Mouse (Mus musculus) E14TG2a.4 (cell line): ENCODE results near the gene Gpr146.
"Not testable (repeated sequence)": the region's sequence is repeated elsewhere in the genome, so short reads cannot be mapped to it uniquely, and the experiment has no call there.

Experiments
- H3K27me3 ChIP-seq: 2 replicates; pipeline ENCODE4 v1.6.1; 2014; ENCODE audit warnings: low read length, control low read depth; ENCODE audit not compliant: insufficient read depth
- H3K36me3 ChIP-seq: 2 replicates; pipeline ENCODE4 v1.6.1; 2014; ENCODE audit warnings: low read length, control low read depth; ENCODE audit not compliant: insufficient read depth
- H3K4me1 ChIP-seq: replicated peaks from 2 replicates; pipeline ENCODE4 v1.6.1; 2014; ENCODE audit warnings: low read depth, low read length, control low read depth
- H3K4me3 ChIP-seq: replicated peaks from 2 replicates; pipeline ENCODE4 v1.5.1; 2014; ENCODE audit warnings: mild to moderate bottlenecking, low read length
- H3K9me3 ChIP-seq: 2 replicates; pipeline ENCODE4 v1.6.1; 2014; ENCODE audit warnings: low read length, control low read depth
- CTCF ChIP-seq: conservative IDR thresholded peaks from 2 replicates; pipeline ENCODE4 v1.5.1; 2014; ENCODE audit warnings: low read length
- NANOG ChIP-seq: IDR thresholded peaks from 2 replicates; pipeline ENCODE4 v1.6.1; 2014; ENCODE audit warnings: borderline replicate concordance, low read length, mixed read lengths
- POU5F1 ChIP-seq: IDR thresholded peaks from 2 replicates; pipeline ENCODE4 v1.6.1; 2014; ENCODE audit warnings: low read length, borderline replicate concordance

Gpr146 gene

DNA sequence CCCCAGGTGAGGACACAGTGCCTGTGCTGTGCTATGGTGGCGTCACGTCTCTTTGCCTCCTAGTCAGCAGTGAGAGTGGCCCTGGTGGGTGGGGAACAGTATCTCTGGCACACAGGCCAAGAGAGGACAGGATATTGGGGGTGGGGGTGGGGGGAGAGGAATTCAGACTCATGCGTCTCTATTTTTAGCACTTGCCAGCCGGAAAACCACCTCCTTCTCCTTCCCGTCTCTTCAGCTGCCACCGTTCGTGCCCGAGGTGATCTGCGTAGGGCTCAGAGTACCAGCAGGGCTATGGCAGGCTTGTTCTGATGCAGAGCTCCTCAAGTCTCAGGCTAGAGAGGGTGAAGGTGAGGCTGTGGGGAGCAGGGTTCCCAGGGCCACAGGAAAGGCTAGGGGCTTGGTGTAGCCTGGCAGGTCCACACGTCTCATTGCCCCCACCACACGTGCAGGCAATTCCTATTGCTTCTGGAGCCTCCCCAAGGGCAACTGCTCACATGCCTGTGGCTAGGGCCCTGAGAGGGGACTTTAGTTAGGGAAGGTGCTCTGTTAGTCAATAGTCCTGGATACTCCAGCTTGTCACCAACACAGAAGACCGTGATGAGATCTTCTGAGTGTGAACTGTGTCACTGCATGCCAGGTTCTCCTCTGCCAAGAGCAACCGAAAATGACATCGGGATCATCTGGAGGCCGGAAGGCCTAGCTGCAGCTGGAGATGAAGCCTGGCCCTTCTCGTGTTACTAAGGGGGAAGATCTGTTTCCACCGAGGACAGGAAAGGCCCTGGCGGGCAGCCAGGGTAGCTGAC lies at the start of gene Gpr146:
Gene Gpr146 (plus strand): TSS at position 230 of the 803 bp plus-strand sequence.
- H3K9me3 ChIP-seq: no peaks in the 10 kb centered on the region
- 0 out of 2 replicates have a peak, but pooled peaks cover 4% of the 10 kb centered on the region for H3K27me3 ChIP-seq
- H3K4me1 ChIP-seq: peaks cover 83% of the 10 kb centered on the region
- TF ChIP-seq POU5F1 (no peak), CTCF (no peak), NANOG (no peak)
- H3K4me3 ChIP-seq: no peak within 1 kb of the TSS
- peaks cover 23% of the 10 kb centered on the region for H3K36me3 ChIP-seq

DNA sequence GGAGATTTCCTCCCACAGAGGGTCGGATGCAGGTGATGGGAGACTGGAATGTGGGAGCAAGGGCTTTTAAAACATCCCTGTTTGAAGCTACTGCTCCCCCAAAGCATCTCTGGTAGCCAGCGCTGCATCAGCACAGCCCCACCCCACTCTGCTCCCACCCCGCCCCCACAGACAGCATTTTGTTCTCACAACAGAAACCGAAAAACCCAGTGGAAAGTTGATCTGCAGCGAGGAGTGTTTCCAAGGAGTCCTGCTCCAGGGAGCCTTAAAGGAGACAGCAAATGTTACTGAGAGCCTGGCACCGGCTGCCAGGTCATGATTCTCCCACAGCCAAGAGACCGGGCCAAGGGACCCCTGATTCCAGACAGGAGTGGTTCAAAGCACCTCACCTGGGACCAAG lies 46.7 kb upstream of the Gpr146 start:
- Histone ChIP-seq H3K4me1 (peaks cover 69% of the 10 kb centered on the region), H3K36me3 (no peaks in the 10 kb centered on the region), H3K9me3 (no peaks in the 10 kb centered on the region), H3K27me3 (0 out of 2 replicates have a peak, but pooled peaks cover 3% of the 10 kb centered on the region), H3K4me3 (no peak overlapping the region)
- no peak for TF ChIP-seq POU5F1
- no peak for TF ChIP-seq CTCF
- TF ChIP-seq NANOG: no peak

- Histone ChIP-seq H3K4me1 (peaks cover 65% of the 10 kb centered on the region), H3K9me3 (no peaks in the 10 kb centered on the region), H3K36me3 (peaks cover 7% of the 10 kb centered on the region), H3K4me3 (no peak overlapping the region), H3K27me3 (0 out of 2 replicates have a peak, but pooled peaks cover 3% of the 10 kb centered on the region)
- TF ChIP-seq POU5F1 (no peak), CTCF (peak; percentile 100), NANOG (no peak)
Observed at GRCm38 (mm10) chr5:139331742-139332141, 45.8 kb upstream of the Gpr146 start.

GRCm38 (mm10) chr5:139332590-139333272 lies 44.8 kb upstream of the Gpr146 start:
- TF ChIP-seq CTCF (no peak), NANOG (no peak), POU5F1 (no peak)
- H3K27me3 ChIP-seq: 0 out of 2 replicates have a peak, but pooled peaks cover 3% of the 10 kb centered on the region
- peaks cover 62% of the 10 kb centered on the region for H3K4me1 ChIP-seq
- no peak overlapping the region for H3K4me3 ChIP-seq
- H3K36me3 ChIP-seq: peaks cover 15% of the 10 kb centered on the region
- no peaks in the 10 kb centered on the region for H3K9me3 ChIP-seq

DNA sequence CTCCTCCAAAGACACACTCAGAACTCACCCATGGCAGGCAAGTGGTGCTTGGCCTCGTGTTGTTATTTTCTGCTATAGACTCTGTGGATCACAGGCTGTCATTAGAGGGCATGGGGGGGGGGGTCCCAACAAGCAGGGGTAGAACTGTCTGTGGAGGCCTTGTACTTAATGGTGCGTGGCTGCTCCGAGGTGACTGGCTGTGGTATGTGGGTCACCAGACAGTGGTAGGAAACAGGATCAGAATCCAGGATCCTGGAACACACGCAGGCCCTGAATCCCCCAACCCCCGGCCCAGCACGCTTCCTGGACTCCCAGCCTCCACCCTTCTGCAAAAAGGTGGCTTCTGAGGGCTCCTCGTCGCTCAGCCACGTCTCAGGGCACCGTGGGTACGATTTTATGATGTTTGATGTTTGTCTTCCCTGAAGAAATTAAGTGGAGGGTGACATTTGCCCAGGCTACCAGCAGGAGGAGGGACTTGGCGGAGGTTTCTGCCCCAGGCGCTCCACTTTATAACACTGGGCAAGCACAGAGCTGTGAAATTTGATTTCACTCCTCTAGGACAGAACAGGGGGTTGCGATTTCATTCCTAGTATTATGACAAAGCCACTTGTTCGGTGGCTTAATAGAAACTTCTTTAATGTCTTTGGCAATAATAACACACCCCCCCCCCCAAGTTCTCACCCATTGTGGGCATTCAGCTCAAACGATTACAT lies 44.0 kb upstream of the Gpr146 start:
- 0 out of 2 replicates have a peak, but pooled peaks cover 3% of the 10 kb centered on the region for H3K27me3 ChIP-seq
- no peaks in the 10 kb centered on the region for H3K9me3 ChIP-seq
- H3K4me1 ChIP-seq: peaks cover 67% of the 10 kb centered on the region
- H3K36me3 ChIP-seq: peaks cover 22% of the 10 kb centered on the region
- TF ChIP-seq CTCF (peak; percentile 23), POU5F1 (no peak)
- H3K4me3 ChIP-seq: no peak overlapping the region

DNA sequence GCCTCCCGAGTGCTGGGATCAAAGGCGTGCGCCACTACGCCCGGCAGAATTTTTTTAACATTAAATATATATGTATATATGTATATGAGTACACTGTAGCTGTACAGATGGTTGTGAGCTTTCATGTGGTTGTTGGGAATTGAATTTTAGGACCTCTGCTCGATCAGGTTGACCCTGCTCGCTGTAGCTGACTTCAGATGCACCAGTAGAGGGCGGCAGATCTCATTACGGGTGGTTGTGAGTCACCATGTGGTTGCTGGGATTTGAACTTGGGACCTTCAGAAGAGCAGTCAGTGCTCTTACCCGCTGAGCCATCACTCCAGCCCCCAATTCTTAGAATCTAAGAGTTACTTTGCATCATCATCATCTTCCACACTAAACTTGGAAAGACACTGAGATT lies 43.1 kb upstream of the Gpr146 start:
- peaks cover 74% of the 10 kb centered on the region for H3K4me1 ChIP-seq
- not testable (repeated sequence) for H3K9me3 ChIP-seq
- peak; percentile 26 for TF ChIP-seq CTCF

DNA sequence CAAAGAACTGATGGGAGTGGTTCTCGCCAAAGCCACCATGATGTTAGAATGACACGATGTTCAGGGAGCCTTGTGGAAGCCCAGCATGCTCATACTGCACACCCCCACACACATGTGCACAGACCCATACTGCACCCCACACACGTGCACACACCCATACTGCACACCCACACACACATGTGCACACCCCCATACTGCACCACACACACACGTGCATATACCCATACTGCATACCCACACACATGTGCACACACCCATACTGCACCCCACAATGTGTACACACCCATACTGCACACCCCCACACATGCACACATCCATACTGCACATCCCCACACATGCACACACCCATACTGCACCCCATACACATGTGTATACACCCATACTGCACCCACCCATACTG lies 41.9 kb upstream of the Gpr146 start:
- Histone ChIP-seq H3K27me3 (no peaks in the 10 kb centered on the region), H3K4me1 (peaks cover 76% of the 10 kb centered on the region), H3K4me3 (no peak overlapping the region), H3K36me3 (peaks cover 42% of the 10 kb centered on the region), H3K9me3 (no peaks in the 10 kb centered on the region)
- TF ChIP-seq CTCF (no peak), POU5F1 (no peak), NANOG (no peak)

More for the DNA sequence above, 43.1 kb upstream of the Gpr146 start:
- H3K36me3 ChIP-seq: peaks cover 30% of the 10 kb centered on the region
- H3K27me3 ChIP-seq, H3K4me3 ChIP-seq: not testable (repeated sequence)

GRCm38 (mm10) chr5:139337826-139338370 lies 39.6 kb upstream of the Gpr146 start:
- TF ChIP-seq CTCF: no peak
- H3K4me1 ChIP-seq: peaks cover 73% of the 10 kb centered on the region
- H3K9me3 ChIP-seq: no peaks in the 10 kb centered on the region
- H3K27me3 ChIP-seq: no peaks in the 10 kb centered on the region
- peaks cover 59% of the 10 kb centered on the region for H3K36me3 ChIP-seq
- peak overlapping the region; percentile 51 for H3K4me3 ChIP-seq

- H3K27me3 ChIP-seq: no peaks in the 10 kb centered on the region
- peaks cover 69% of the 10 kb centered on the region for H3K4me1 ChIP-seq
- TF ChIP-seq POU5F1 (no peak), CTCF (no peak), NANOG (no peak)
- H3K4me3 ChIP-seq: peak overlapping the region; percentile 51
- H3K36me3 ChIP-seq: peaks cover 62% of the 10 kb centered on the region
- no peaks in the 10 kb centered on the region for H3K9me3 ChIP-seq
Observed at GRCm38 (mm10) chr5:139338403-139338802, 39.1 kb upstream of the Gpr146 start.
